Mouse (Mus musculus): ENCODE data around the gene Rbm48. TPM values are rescaled to one million over a fixed set of nuclear protein-coding genes. Genes with fewer than 3 reads are reported as not detected.

The Rbm48 gene
- polyA plus RNA-seq, 1 experiment from 2014 or later, result 13.6 TPM

DNA sequence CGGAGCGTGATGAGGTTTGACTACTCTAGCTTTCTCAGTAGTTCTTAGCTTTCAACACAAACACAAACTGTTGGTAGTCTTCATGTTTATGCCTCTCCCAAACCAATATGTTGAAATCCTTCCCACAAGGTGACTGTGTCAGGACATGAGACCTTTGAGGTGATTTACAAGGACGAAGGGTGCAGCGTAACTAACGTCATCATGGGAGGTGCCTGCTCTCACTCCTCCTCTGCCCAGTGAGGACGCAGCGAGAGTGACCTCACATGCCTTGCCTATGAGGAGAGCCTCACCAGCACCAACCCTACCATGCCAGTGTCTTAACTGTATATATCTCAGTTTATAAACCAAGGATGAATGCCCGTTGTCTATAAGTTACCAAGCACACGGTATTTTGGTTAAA is 10.7 kb upstream of the Rbm48 start:
- no peak for ATAC-seq (ENCODE audit: insufficient number of reproducible peaks, low FRiP score, low TSS enrichment, low read depth)
- Histone ChIP-seq H3K36me3 (peaks cover 42% of the 10 kb centered on the region), H3K27me3 (no peaks in the 10 kb centered on the region), H3K9ac (no peak overlapping the region), H3K9me3 (no peaks in the 10 kb centered on the region), H3K4me2 (no peak overlapping the region), H3K4me1 (no peaks in the 10 kb centered on the region), H3K27ac (no peak overlapping the region), H3K4me3 (no peak overlapping the region)
- 95% methylated on average over 9 of the region's 9 CpGs for WGBS

DNA sequence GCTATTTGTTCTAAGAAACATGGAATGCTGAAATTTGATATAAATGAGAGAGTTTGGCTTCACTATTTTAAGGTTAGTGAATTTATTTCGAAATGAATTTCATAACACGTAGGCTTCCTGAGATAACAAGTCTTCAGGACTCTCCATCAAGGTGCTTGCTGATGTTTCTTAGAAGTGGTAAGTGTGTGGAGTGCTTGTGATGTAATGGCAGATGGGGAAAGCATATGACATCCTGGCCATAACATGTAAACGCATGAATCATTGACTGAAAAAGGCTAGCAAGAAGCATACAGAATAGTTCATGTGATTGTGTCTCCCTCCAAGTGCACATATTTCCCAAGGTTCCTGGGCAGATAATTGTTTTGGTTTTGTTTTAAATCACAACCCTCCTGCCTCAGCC is 4.4 kb upstream of the Rbm48 start:
- WGBS, result 87% methylated on average over 3 of the region's 3 CpGs

DNA sequence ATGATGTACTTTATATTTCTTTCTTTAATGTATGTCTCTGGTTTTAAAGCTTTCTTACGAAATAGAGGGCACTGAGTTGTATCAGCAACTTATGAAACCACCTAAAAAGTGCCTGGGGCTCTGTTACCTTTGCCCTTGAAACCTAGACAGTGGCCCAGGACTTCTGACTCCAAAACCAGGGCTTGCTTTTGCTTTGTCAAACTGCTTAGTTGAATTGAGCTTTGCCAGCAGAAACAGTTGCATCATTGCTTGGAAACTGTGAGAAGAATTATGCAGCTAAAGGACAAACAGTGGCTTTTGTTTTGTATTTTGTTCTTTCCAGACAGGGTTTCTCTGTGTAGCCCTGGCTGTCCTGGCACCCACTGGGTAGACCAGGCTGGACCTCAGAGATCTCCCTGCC is 3.9 kb upstream of the Rbm48 start:
- Histone ChIP-seq H3K9me3 (no peaks in the 10 kb centered on the region), H3K27ac (no peak overlapping the region), H3K4me2 (no peak overlapping the region), H3K4me1 (peaks cover 6% of the 10 kb centered on the region), H3K27me3 (no peaks in the 10 kb centered on the region), H3K4me3 (no peak overlapping the region), H3K9ac (no peak overlapping the region), H3K36me3 (peaks cover 8% of the 10 kb centered on the region)
- ATAC-seq (ENCODE audit: insufficient number of reproducible peaks, low FRiP score, low TSS enrichment, low read depth), result no peak
- 82% methylated on average over 1 of the region's 1 CpGs for WGBS

More for the DNA sequence above, 4.4 kb upstream of the Rbm48 start:
- no peak overlapping the region for H3K4me3 ChIP-seq
- H3K36me3 ChIP-seq, result peaks cover 13% of the 10 kb centered on the region
- H3K9ac ChIP-seq, result no peak overlapping the region
- no peaks in the 10 kb centered on the region for H3K27me3 ChIP-seq
- H3K27ac ChIP-seq, result no peak overlapping the region
- H3K4me2 ChIP-seq, result no peak overlapping the region
- peaks cover 5% of the 10 kb centered on the region; the same call in 1 of the 2 replicates for H3K4me1 ChIP-seq
- no peaks in the 10 kb centered on the region for H3K9me3 ChIP-seq
- ATAC-seq (ENCODE audit: insufficient number of reproducible peaks, low FRiP score, low TSS enrichment, low read depth), result no peak

DNA sequence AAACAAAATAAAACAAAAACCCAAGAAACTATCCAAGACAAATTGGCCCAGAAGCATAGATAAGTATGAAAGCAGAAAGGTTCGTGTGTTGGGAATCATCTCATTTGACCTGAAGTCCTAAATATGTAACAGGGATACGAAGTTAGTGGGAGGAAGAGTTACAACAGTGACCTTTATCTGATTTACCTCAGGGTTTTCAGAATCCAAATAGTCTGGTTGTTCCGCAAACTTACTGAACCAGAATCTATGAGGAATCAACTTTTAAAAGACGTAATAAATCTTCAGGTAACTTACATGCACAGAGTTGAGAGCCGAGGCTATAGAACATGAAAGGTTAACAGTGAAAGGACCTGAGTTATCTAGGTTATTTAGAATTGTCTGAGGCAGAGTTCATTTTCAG is 2.4 kb upstream of the Rbm48 start:
- Histone ChIP-seq H3K27me3 (no peaks in the 10 kb centered on the region), H3K4me1 (peaks cover 15% of the 10 kb centered on the region), H3K9me3 (no peaks in the 10 kb centered on the region), H3K4me2 (no peak overlapping the region), H3K9ac (no peak overlapping the region), H3K36me3 (peaks cover 1% of the 10 kb centered on the region), H3K27ac (no peak overlapping the region), H3K4me3 (no peak overlapping the region)
- 85% methylated on average over 5 of the region's 5 CpGs for WGBS
- ATAC-seq (ENCODE audit: insufficient number of reproducible peaks, low FRiP score, low TSS enrichment, low read depth), result no peak

DNA sequence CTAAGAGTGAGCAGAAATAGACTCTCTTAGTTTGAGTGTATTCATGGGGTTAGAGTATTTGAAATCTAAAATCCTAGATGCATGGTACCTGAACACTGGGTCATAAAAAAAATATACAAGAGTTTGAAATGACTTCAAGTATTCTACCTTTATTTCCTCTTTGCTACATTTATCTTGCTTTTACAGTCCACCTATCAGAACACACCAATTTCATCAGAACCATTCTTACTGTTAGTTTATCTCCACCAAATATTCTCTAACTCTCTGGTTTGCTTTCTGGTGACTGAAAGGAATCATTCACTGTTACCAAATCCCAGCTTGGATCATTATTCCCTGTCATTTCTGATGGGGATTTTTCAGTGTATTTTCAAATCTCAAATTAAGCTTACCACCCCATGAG is 786 bp upstream of the Rbm48 start:
- Histone ChIP-seq H3K36me3 (no peaks in the 10 kb centered on the region; the same call in none of the 2 replicates), H3K4me2 (peak overlapping the region; percentile 79), H3K4me3 (peak overlapping the region; percentile 84), H3K9ac (no peak overlapping the region), H3K4me1 (peaks cover 15% of the 10 kb centered on the region), H3K27ac (no peak overlapping the region), H3K27me3 (no peaks in the 10 kb centered on the region), H3K9me3 (no peaks in the 10 kb centered on the region)
- ATAC-seq (ENCODE audit: insufficient number of reproducible peaks, low FRiP score, low TSS enrichment, low read depth), result no peak

DNA sequence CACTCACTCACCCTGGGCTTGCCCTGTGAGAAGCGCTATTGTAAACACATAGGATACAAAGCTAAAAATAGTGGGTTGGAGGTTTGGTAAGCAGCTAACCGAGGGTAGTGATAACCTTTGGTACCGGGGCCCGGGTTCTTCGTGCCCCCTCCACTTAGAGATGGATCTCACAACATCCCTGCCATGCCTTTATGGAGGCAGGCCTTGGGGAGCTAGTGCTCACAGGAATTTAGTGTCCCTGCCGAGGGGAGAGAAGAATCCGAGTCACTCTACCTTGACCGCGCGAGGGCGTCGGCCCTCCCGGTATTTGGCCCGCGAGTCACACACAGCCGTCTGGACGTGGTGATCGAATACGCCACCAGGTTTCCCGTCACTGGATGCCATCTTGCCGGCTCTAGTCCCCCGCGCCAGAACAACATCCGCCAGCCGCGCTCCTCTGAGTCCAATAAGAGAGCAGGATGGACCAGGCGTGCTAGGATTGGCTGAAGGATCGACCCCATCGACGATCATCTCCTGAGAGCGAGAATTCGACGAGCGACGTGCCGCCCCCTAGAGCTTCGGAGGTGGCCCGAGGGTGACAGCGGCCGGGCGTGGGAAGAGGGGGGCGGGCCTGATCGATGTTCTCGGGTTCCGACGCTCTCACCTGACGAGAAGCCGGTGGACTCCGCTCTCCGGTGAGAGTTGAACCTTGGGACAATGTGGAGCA is 539 bp downstream of the Rbm48 start, which contains the start of gene Pex1:
Pex1 (plus strand) TSS at position 374 of the 706 bp plus-strand sequence.
- no peaks in the 10 kb centered on the region for H3K27me3 ChIP-seq
- peaks cover 12% of the 10 kb centered on the region for H3K36me3 ChIP-seq
- peak within 1 kb of the TSS; percentile 78 for H3K27ac ChIP-seq
- H3K4me3 ChIP-seq, result peak within 1 kb of the TSS; percentile 84
- peak within 1 kb of the TSS; percentile 57 for H3K9ac ChIP-seq
- H3K9me3 ChIP-seq, result no peaks in the 10 kb centered on the region
- H3K4me1 ChIP-seq, result peaks cover 15% of the 10 kb centered on the region
- ATAC-seq (ENCODE audit: insufficient number of reproducible peaks, low FRiP score, low TSS enrichment, low read depth), result peak; percentile 99
- H3K4me2 ChIP-seq, result peak within 1 kb of the TSS; percentile 79
- WGBS, result under 1% methylated on average over 50 of the region's 50 CpGs

DNA sequence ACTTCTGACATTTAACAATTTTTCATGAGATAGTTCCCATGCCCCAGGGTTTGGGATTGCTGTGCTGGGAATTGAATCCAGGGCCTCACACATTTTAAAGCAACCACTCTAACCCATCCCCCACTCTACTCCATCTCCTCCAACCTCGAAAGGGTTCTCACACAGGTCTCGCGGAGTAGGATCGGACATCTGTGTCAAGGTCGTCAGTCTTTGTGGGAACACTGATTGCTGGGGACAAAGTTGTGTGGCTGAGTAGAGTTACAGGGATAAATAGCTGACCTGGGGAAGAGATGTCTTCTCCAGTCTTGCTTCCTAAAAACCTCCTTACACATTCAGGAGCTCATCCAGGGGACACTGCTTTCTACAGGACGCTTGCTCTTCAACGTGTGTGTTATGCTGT is 17.3 kb downstream of the Rbm48 start:
- no peaks in the 10 kb centered on the region for H3K9me3 ChIP-seq
- WGBS, result 92% methylated on average over 7 of the region's 7 CpGs
- no peak overlapping the region for H3K9ac ChIP-seq
- H3K36me3 ChIP-seq, result peaks cover 87% of the 10 kb centered on the region
- H3K4me1 ChIP-seq, result no peaks in the 10 kb centered on the region
- no peak overlapping the region for H3K27ac ChIP-seq
- no peak overlapping the region for H3K4me2 ChIP-seq
- no peaks in the 10 kb centered on the region for H3K27me3 ChIP-seq
- ATAC-seq (ENCODE audit: insufficient number of reproducible peaks, low FRiP score, low TSS enrichment, low read depth), result no peak
- no peak overlapping the region for H3K4me3 ChIP-seq

DNA sequence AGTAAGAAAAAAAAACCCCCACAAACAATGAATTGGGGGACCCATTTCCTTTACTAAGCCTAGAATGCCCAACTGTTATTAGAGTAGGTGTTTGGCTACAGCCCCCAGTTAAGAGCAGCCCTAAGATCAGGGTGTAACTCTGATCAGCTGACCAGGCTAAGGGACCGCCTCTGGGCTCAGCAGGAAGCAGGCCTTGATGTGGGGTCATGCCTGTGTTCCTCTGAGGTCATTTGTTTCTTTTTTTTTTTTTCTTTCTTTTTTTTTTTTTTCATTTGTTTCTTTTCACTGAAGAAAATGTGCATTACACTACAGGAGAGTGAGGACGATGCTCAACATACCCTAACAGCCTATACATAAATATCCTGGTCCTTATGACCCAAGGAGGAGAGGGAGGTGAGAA is 18.4 kb downstream of the Rbm48 start:
- ATAC-seq (ENCODE audit: insufficient number of reproducible peaks, low FRiP score, low TSS enrichment, low read depth), result no peak
- no peak overlapping the region for H3K27ac ChIP-seq
- H3K4me3 ChIP-seq, result no peak overlapping the region
- no peak overlapping the region for H3K4me2 ChIP-seq
- no peaks in the 10 kb centered on the region for H3K4me1 ChIP-seq
- H3K9ac ChIP-seq, result no peak overlapping the region
- 95% methylated on average over 2 of the region's 2 CpGs for WGBS
- peaks cover 88% of the 10 kb centered on the region for H3K36me3 ChIP-seq
- no peaks in the 10 kb centered on the region for H3K27me3 ChIP-seq
- no peaks in the 10 kb centered on the region for H3K9me3 ChIP-seq

DNA sequence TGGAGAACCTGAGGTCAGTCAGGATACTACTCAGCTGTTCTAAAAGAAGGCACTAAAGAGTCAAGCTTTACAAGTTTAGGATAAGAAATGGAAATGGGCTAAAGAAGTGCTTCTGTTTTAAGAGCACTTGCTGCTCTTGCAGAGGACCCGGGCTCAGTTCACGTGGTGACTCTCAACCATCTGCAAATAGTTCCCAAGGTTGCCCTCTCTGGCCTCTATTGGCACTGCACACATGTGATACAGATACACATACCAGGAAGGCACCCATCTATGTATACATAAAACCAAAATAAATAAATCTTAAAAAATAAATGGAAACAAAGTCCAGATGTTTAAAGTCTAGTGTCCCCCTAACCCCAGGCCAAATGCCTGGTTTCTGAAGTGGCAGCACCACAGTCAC is 21.6 kb downstream of the Rbm48 start:
- no peak overlapping the region for H3K4me2 ChIP-seq
- 91% methylated on average over 2 of the region's 2 CpGs for WGBS

DNA sequence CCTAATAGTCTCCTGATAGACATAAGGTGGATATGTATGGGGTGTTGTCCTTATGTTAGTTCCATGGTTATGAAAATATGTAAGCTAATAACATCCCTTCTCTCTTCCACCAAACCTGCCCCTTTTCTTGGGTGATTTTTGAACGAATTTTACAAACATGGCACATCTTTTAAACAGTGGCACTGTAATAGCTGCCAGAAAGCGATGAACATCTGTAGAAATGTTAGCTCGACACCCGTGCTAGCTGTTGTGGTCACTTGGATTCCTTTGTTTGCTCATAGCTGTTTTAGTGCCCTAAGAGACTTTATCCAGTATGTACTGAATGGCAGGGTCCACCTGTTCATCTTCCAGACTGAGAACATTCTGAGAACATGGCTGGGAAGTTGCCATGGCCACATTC is 25.1 kb downstream of the Rbm48 start, which contains the start of gene 1700109H08Rik:
1700109H08Rik (plus strand) TSS at position 301 of the 400 bp plus-strand sequence.
- Histone ChIP-seq H3K4me1 (no peaks in the 10 kb centered on the region), H3K9me3 (no peaks in the 10 kb centered on the region), H3K9ac (no peak within 1 kb of the TSS), H3K27ac (no peak within 1 kb of the TSS), H3K4me2 (no peak within 1 kb of the TSS), H3K27me3 (no peaks in the 10 kb centered on the region), H3K4me3 (no peak within 1 kb of the TSS), H3K36me3 (peaks cover 90% of the 10 kb centered on the region)
- 97% methylated on average over 4 of the region's 4 CpGs for WGBS
- ATAC-seq (ENCODE audit: insufficient number of reproducible peaks, low FRiP score, low TSS enrichment, low read depth), result no peak

More for the DNA sequence above, 21.6 kb downstream of the Rbm48 start:
- no peak overlapping the region for H3K4me3 ChIP-seq
- peaks cover 93% of the 10 kb centered on the region for H3K36me3 ChIP-seq
- no peaks in the 10 kb centered on the region for H3K9me3 ChIP-seq
- no peaks in the 10 kb centered on the region for H3K4me1 ChIP-seq
- ATAC-seq (ENCODE audit: insufficient number of reproducible peaks, low FRiP score, low TSS enrichment, low read depth), result no peak
- no peak overlapping the region for H3K27ac ChIP-seq
- H3K27me3 ChIP-seq, result no peaks in the 10 kb centered on the region
- no peak overlapping the region for H3K9ac ChIP-seq

DNA sequence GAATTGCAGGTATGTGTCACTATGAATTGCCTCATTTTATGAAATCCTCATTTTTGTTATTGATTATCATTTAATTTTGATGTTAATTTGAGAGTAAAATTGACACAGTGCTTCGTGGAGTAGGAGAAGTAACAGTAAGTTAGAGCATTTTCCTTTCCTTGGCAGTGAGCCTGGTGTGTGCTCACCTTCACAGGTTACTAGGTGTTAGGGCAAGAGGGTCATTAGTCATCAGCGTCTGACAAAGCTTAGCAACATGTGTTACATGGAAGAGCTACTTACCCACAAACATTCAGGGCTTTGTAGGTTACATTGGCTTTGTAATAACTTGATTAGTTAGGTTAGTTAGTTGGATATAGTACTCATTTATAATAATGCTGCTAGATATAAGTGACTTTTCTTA is 42.2 kb downstream of the Rbm48 start:
- Histone ChIP-seq H3K4me1 (no peaks in the 10 kb centered on the region), H3K27ac (no peak overlapping the region), H3K9me3 (no peaks in the 10 kb centered on the region), H3K27me3 (no peaks in the 10 kb centered on the region), H3K4me2 (no peak overlapping the region), H3K36me3 (peaks cover 36% of the 10 kb centered on the region), H3K4me3 (no peak overlapping the region), H3K9ac (no peak overlapping the region)
- WGBS, result 74% methylated on average over 2 of the region's 2 CpGs
- no peak for ATAC-seq (ENCODE audit: insufficient number of reproducible peaks, low FRiP score, low TSS enrichment, low read depth)

DNA sequence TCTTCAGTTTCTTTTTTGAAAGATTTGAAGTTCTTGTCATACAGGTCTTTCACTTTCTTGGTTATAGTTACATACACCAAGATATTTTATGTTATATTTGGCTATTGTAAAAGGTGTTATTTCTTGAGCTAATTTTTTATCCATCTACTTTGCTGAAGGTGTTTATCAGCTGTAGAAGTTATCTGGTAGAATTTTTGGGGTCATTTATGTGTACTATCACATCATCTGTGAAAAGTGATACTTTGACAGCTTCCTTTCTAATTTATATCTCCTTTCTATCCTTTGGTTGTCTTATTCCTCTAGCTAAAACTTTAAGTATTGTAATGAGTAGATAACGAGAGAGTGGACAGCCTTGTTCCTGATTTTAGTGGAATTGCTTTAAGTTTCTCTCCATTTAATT is 44.9 kb downstream of the Rbm48 start:
- H3K9me3 ChIP-seq, result no peaks in the 10 kb centered on the region
- H3K27me3 ChIP-seq, result no peaks in the 10 kb centered on the region
- H3K4me1 ChIP-seq, result no peaks in the 10 kb centered on the region
- WGBS, result 88% methylated on average over 1 of the region's 1 CpGs
- peaks cover 19% of the 10 kb centered on the region for H3K36me3 ChIP-seq
- H3K4me3 ChIP-seq, result no peak overlapping the region
- ATAC-seq (ENCODE audit: insufficient number of reproducible peaks, low FRiP score, low TSS enrichment, low read depth), result no peak
- no peak overlapping the region for H3K4me2 ChIP-seq
- H3K9ac ChIP-seq, result no peak overlapping the region
- H3K27ac ChIP-seq, result no peak overlapping the region

DNA sequence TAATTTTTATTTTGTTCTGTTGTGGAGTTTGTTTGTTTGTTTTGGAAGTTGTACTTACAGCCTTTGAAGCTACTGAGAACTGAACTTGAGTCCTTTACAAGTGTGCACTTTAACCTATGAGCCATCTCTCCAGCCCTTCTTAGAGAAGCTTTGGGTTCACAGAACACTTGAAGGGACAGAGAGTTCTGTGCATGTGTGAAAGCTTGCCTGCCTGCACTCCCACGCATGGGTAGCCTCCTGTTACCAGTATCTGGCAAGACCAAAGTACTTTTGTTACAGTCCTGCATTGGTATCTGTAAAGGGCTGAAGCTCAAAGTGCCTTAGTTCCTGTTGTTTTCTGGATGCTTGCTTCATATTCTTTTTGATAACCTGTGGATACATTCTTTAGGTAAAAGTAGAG is 50.2 kb downstream of the Rbm48 start:
- H3K27ac ChIP-seq, result no peak overlapping the region
- WGBS, result 92% methylated on average over 1 of the region's 1 CpGs
- H3K9me3 ChIP-seq, result no peaks in the 10 kb centered on the region
- H3K4me2 ChIP-seq, result no peak overlapping the region
- H3K4me3 ChIP-seq, result no peak overlapping the region
- no peaks in the 10 kb centered on the region for H3K27me3 ChIP-seq
- H3K9ac ChIP-seq, result no peak overlapping the region
- ATAC-seq (ENCODE audit: insufficient number of reproducible peaks, low FRiP score, low TSS enrichment, low read depth), result no peak
- H3K36me3 ChIP-seq, result no peaks in the 10 kb centered on the region
- peaks cover 10% of the 10 kb centered on the region for H3K4me1 ChIP-seq

All from limb, embryonic 15.5 days (tissue).